Mouse (Mus musculus): ENCODE measurements around the gene Hrasls5. TPM values are rescaled to one million over a fixed set of nuclear protein-coding genes. Genes with fewer than 3 reads are reported as not detected.
A peak's percentile ranks its signal among the peaks of the same experiment; 100 is the strongest.

The Hrasls5 gene
- polyA plus RNA-seq, 1 experiment from 2014 or later = not detected

DNA sequence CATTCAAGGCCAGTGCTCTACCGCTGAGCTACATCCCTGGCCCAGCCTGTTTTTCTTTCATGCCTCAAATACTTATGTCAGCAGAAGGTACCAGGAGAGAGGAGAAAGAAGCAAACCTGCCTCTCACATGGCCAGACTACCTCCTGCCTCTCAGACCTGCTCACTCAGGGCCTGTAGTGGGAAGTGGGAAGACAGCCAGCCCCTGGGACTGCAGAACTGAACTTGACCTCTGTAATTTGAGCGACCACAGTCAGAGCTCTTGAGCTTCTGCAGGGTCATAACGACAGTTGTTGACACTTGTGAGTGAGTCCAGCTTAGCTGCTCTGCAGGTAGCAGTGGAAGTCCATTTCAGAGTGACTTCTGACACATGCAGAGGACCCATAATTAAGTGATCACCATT lies 20.3 kb upstream of the Hrasls5 start:
- H3K27ac ChIP-seq (ENCODE audit: low read depth) = no peak overlapping the region
- no peak for TF ChIP-seq CTCF (IDR thresholded peaks at IDR 0.05; ENCODE audit: low read depth)
- H3K36me3 ChIP-seq (ENCODE audit: insufficient read depth) = no peaks in the 10 kb centered on the region
- no peaks in the 10 kb centered on the region for H3K9me3 ChIP-seq (ENCODE audit: low read depth, low read length)
- DNase-seq (no peak), ATAC-seq (ENCODE audit: insufficient read depth) (no peak)
- no peaks in the 10 kb centered on the region for H3K4me1 ChIP-seq (ENCODE audit: insufficient read depth)
- no peaks in the 10 kb centered on the region for H3K27me3 ChIP-seq (ENCODE audit: insufficient read depth, low read length)
- 36% methylated on average over 3 of the region's 3 CpGs for WGBS
- no peak overlapping the region for H3K4me2 ChIP-seq
- H3K4me3 ChIP-seq (ENCODE audit: low read depth, low read length) = no peak overlapping the region
- no peak overlapping the region for H3K9ac ChIP-seq

DNA sequence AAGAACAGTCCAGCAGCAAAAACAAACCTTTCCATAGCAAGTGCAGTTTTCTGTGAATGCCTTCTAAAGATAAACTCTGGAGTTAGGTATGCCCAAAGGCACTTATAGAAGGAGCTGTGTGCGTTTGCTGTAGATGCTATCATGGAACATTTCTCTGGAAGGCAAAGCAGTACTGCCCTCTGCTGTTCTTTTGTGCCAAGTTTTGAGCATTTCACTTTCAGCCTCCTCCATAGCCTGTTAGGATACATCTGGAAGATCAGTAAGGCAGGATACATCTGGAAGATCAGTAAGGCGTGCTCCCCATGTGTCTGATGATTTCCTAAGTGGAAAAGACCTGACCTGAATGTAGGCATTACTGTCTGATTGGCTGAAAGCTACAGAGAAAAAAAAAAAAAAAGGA lies 16.8 kb upstream of the Hrasls5 start:
- no peak overlapping the region for H3K27ac ChIP-seq (ENCODE audit: low read depth)
- no peaks in the 10 kb centered on the region for H3K27me3 ChIP-seq (ENCODE audit: insufficient read depth, low read length)
- no peak overlapping the region for H3K4me2 ChIP-seq
- 13% methylated on average over 2 of the region's 2 CpGs for WGBS
- no peaks in the 10 kb centered on the region for H3K9me3 ChIP-seq (ENCODE audit: low read depth, low read length)
- no peak overlapping the region for H3K9ac ChIP-seq
- no peak overlapping the region for H3K4me3 ChIP-seq (ENCODE audit: low read depth, low read length)
- no peaks in the 10 kb centered on the region for H3K36me3 ChIP-seq (ENCODE audit: insufficient read depth)
- DNase-seq (peak; percentile 83), ATAC-seq (ENCODE audit: insufficient read depth) (peak; percentile 54; the same call in 1 of the 2 replicates)
- peak; percentile 77 for TF ChIP-seq CTCF (IDR thresholded peaks at IDR 0.05; ENCODE audit: low read depth)
- H3K4me1 ChIP-seq (ENCODE audit: insufficient read depth) = no peaks in the 10 kb centered on the region

DNA sequence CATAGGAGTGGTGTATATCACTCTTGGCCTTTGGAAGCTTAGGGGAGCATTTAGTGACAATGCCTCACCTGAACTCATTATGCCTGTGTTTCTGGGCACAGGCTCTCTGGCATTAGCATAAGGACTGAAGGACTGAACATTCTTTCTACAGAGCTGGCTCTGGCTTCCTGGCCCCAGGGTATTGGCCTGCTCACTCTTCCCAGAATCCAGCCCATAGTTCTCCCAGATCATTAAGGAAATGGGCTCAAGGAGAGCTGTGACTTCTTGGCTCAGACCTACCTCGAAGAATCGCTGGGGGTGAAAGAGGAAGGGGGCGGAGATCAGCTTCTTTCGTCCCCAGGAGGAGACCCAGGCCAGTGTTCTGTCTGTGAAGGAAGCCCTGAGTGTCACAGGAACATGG lies 13.9 kb upstream of the Hrasls5 start:
- 43% methylated on average over 4 of the region's 4 CpGs for WGBS
- H3K9me3 ChIP-seq (ENCODE audit: low read depth, low read length) = no peaks in the 10 kb centered on the region

DNA sequence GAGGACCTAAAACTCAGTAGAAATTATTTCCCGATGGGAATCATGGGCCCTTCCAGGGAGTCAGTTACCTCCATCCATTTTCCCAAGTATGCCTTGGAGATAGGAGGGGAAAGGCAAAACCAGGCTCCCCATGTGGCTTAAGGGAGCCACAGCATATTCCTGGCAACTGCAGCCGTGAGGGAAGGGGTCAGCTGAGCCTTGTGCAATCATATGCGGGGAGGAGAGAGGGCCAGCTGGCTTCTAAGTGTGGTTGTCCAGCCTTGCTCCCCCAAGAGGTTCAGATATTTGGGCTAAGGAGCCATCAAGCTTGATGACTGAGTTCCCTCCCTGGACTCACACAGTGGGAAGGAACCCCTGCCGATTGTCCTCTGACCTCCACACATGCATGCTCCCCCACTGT lies 10.8 kb upstream of the Hrasls5 start:
- no peak for TF ChIP-seq CTCF (IDR thresholded peaks at IDR 0.05; ENCODE audit: low read depth)
- no peak overlapping the region for H3K4me3 ChIP-seq (ENCODE audit: low read depth, low read length)
- 72% methylated on average over 4 of the region's 4 CpGs for WGBS
- no peaks in the 10 kb centered on the region for H3K9me3 ChIP-seq (ENCODE audit: low read depth, low read length)
- H3K27ac ChIP-seq (ENCODE audit: low read depth) = no peak overlapping the region
- peaks cover 5% of the 10 kb centered on the region for H3K4me1 ChIP-seq (ENCODE audit: insufficient read depth)
- H3K9ac ChIP-seq = no peak overlapping the region
- H3K36me3 ChIP-seq (ENCODE audit: insufficient read depth) = no peaks in the 10 kb centered on the region
- DNase-seq (no peak), ATAC-seq (ENCODE audit: insufficient read depth) (no peak)
- H3K4me2 ChIP-seq = no peak overlapping the region
- no peaks in the 10 kb centered on the region for H3K27me3 ChIP-seq (ENCODE audit: insufficient read depth, low read length)

More for the DNA sequence above, 13.9 kb upstream of the Hrasls5 start:
- Histone ChIP-seq H3K36me3 (ENCODE audit: insufficient read depth) (no peaks in the 10 kb centered on the region), H3K4me2 (no peak overlapping the region), H3K4me3 (ENCODE audit: low read depth, low read length) (no peak overlapping the region), H3K9ac (no peak overlapping the region), H3K27ac (ENCODE audit: low read depth) (no peak overlapping the region), H3K27me3 (ENCODE audit: insufficient read depth, low read length) (no peaks in the 10 kb centered on the region), H3K4me1 (ENCODE audit: insufficient read depth) (no peaks in the 10 kb centered on the region)
- no peak for DNase-seq
- no peak for TF ChIP-seq CTCF (IDR thresholded peaks at IDR 0.05; ENCODE audit: low read depth)
- ATAC-seq (ENCODE audit: insufficient read depth) = no peak

DNA sequence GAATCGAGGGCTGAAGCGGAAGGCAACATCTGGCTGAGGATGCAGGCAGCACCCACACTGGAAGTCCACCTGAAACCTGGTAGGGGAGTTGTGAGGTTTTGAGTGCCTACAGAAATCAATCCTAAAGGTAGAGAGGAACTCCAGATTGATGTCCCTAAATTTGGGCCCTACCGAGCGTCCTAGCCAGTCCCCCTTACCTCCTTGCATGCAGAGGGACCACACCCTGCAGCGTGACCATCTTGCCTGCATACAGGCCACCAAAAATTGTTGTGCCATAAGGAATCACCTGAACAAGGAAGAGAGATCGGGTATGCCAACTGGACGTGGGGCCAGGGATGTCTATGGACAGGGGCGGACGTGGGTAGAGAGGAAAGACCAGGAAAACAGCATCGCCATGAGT lies 8.2 kb upstream of the Hrasls5 start:
- Histone ChIP-seq H3K27me3 (ENCODE audit: insufficient read depth, low read length) (0 out of 2 replicates have a peak, but pooled peaks cover 2% of the 10 kb centered on the region), H3K4me3 (ENCODE audit: low read depth, low read length) (no peak overlapping the region), H3K4me2 (no peak overlapping the region), H3K36me3 (ENCODE audit: insufficient read depth) (no peaks in the 10 kb centered on the region), H3K9me3 (ENCODE audit: low read depth, low read length) (no peaks in the 10 kb centered on the region), H3K4me1 (ENCODE audit: insufficient read depth) (peaks cover 15% of the 10 kb centered on the region), H3K27ac (ENCODE audit: low read depth) (no peak overlapping the region), H3K9ac (no peak overlapping the region)
- TF ChIP-seq CTCF (IDR thresholded peaks at IDR 0.05; ENCODE audit: low read depth) = no peak
- ATAC-seq (ENCODE audit: insufficient read depth) (no peak), DNase-seq (no peak)
- WGBS = 89% methylated on average over 10 of the region's 10 CpGs

DNA sequence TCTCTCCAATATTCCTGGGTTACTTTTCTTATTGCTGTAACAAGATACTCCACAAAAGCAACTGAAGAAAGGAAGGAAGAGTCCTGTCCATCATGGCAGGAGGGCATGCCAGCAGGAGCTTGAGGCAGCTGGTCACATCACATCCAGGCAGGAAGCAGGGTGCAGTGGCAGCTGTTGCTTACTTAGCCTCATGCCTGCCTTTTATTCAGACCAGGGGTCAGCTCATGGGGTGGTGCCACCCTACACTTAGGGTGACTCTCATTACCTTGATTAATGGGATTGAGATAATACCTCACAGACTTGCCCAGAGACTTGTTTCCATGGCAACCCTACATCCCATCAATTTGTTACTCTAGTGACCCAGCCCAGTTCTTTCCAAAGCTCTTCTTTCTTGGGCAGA lies 7.3 kb upstream of the Hrasls5 start:
- Histone ChIP-seq H3K9me3 (ENCODE audit: low read depth, low read length) (no peaks in the 10 kb centered on the region), H3K4me2 (no peak overlapping the region), H3K36me3 (ENCODE audit: insufficient read depth) (no peaks in the 10 kb centered on the region), H3K27me3 (ENCODE audit: insufficient read depth, low read length) (0 out of 2 replicates have a peak, but pooled peaks cover 2% of the 10 kb centered on the region), H3K4me1 (ENCODE audit: insufficient read depth) (peaks cover 15% of the 10 kb centered on the region), H3K27ac (ENCODE audit: low read depth) (no peak overlapping the region), H3K9ac (no peak overlapping the region), H3K4me3 (ENCODE audit: low read depth, low read length) (no peak overlapping the region)
- DNase-seq = no peak
- no peak for TF ChIP-seq CTCF (IDR thresholded peaks at IDR 0.05; ENCODE audit: low read depth)
- no peak for ATAC-seq (ENCODE audit: insufficient read depth)

DNA sequence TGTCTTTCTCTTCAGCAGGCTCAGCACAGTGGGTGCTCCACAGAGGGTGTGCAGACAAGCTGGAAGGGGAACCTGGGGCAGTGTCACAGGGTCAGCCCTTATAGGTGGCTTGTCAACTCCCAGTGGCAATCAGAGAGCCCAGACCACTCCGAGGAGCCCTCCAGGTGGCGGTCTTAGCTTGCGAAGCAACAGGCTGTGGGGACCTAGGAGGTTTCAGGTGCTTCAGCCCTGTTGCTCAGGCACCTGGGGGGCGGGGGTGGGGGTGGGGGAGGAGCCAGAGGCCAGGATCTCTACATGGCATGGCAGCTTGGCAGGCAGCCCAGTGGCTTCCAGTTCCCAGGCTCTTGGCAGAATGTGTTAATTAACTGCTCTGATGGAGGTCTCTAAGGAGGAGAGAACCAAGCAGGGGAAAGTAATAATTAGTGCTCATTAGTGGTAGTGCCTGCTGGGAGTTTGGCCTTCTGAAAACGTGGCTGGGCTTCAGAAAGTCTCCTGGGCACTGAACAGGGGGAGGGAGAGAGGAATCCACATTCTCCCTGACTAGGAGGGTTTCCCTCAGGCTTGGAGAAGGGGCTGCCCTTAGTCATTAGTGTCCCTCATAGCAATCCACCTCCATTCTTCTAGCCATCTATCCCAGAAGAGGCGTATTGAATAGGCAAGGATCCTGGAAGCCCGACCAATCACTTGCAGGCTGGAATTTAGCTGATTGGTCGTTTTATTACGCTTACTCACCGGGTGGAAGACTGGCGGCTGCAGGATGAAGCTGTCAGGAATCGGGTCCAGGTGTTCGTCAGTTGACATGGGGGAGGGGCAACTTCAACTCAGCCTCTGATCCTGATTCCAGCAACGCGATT lies 6.2 kb upstream of the Hrasls5 start:
- Histone ChIP-seq H3K9me3 (ENCODE audit: low read depth, low read length) (no peaks in the 10 kb centered on the region), H3K36me3 (ENCODE audit: insufficient read depth) (no peaks in the 10 kb centered on the region), H3K4me1 (ENCODE audit: insufficient read depth) (peaks cover 15% of the 10 kb centered on the region), H3K27me3 (ENCODE audit: insufficient read depth, low read length) (0 out of 2 replicates have a peak, but pooled peaks cover 2% of the 10 kb centered on the region), H3K4me3 (ENCODE audit: low read depth, low read length) (peak overlapping the region; percentile 23), H3K4me2 (peak overlapping the region; percentile 68), H3K9ac (peak overlapping the region; percentile 25; the same call in 1 of the 2 replicates), H3K27ac (ENCODE audit: low read depth) (peak overlapping the region; percentile 66)
- 3% methylated on average over 15 of the region's 15 CpGs for WGBS
- peak; percentile 73 for DNase-seq
- peak; percentile 55 for TF ChIP-seq CTCF (IDR thresholded peaks at IDR 0.05; ENCODE audit: low read depth)
- peak; percentile 72 for ATAC-seq (ENCODE audit: insufficient read depth)

Data from lung, embryonic 14.5 days (tissue).